Mouse (Mus musculus) liver, embryonic 14.5 days (tissue): Measurements from ENCODE around the gene Olfr888. TPM values are rescaled to one million over a fixed set of nuclear protein-coding genes. Genes with fewer than 3 reads are reported as not detected.

Experiments
- ATAC-seq: fragments of 200-750 bp; cut with Nextera tagmentation; 2 replicates; pipeline ENCODE4 v1.8.0; 2017; ENCODE audit warnings: moderate number of reproducible peaks, mild to moderate bottlenecking, moderate library complexity; ENCODE audit not compliant: insufficient read depth
- DNase-seq, 3 experiments: peaks; one replicate each; pipeline ENCODE4 v3.0.0-alpha.2; 2012 to 2013; ENCODE audit warnings: low read depth in 3 of 3, low spot score in 3 of 3
- H3K27ac ChIP-seq: fragments of 300-500 bp; sonication (generic); 2 replicates; pipeline ENCODE4 v1.5.1; 2014; ENCODE audit warnings: moderate library complexity, mild to moderate bottlenecking, control low read depth, inconsistent platforms
- H3K27me3 ChIP-seq: fragments of 300-500 bp; sonication (generic); 2 replicates; pipeline ENCODE4 v1.6.1; 2014; ENCODE audit warnings: mild to moderate bottlenecking, low read length, moderate library complexity; ENCODE audit not compliant: control insufficient read depth, insufficient read depth
- H3K36me3 ChIP-seq: fragments of 300-500 bp; sonication (generic); replicated peaks from 2 replicates; pipeline ENCODE4 v1.6.1; 2014; ENCODE audit warnings: low read depth; ENCODE audit not compliant: control insufficient read depth, insufficient read depth
- H3K4me1 ChIP-seq, 2 experiments: fragments of 200-500 bp in 1 of 2; fragments of 300-500 bp in 1 of 2; sonication (generic) in 1 of 2; replicated peaks; 2 replicates each; pipeline ENCODE4 v1.6.1; 2012 to 2014; ENCODE audit warnings: antibody characterized with exemption in 1 of 2, inconsistent platforms in 1 of 2, low read length in 1 of 2; ENCODE audit not compliant: control insufficient read depth in 2 of 2, insufficient read depth in 2 of 2
- H3K4me2 ChIP-seq: fragments of 300-500 bp; sonication (generic); 2 replicates; pipeline ENCODE4 v1.6.1; 2014; ENCODE audit warnings: low read depth, mild to moderate bottlenecking, control low read depth, moderate library complexity
- H3K4me3 ChIP-seq, 2 experiments: fragments of 200-500 bp in 1 of 2; fragments of 300-500 bp in 1 of 2; sonication (generic) in 1 of 2; 2 replicates each; pipeline ENCODE4 v1.5.1; 2012 to 2014; ENCODE audit warnings: low read depth in 2 of 2, low read length in 2 of 2, mild to moderate bottlenecking in 2 of 2, control low read depth in 1 of 2, inconsistent platforms in 1 of 2, moderate library complexity in 1 of 2; ENCODE audit not compliant: insufficient read depth in 1 of 2
- H3K9ac ChIP-seq: fragments of 300-500 bp; sonication (generic); replicated peaks from 2 replicates; pipeline ENCODE4 v1.6.1; 2014; ENCODE audit warnings: mild to moderate bottlenecking, control low read depth, moderate library complexity
- H3K9me3 ChIP-seq: fragments of 300-500 bp; sonication (generic); 2 replicates; pipeline ENCODE4 v1.6.1; 2016; ENCODE audit warnings: low read length, mixed read lengths; ENCODE audit not compliant: control insufficient read depth
- CTCF ChIP-seq: IDR thresholded peaks from 2 replicates; pipeline ENCODE4 v1.5.1; 2016; ENCODE audit warnings: antibody characterized with exemption, low read depth, control low read depth
- EP300 ChIP-seq: IDR thresholded peaks from 2 replicates; pipeline ENCODE4 v1.6.1; 2016; ENCODE audit warnings: antibody characterized with exemption, low read depth
- WGBS: fragments of 180-500 bp; shearing (Covaris S2); extraction: QIAGEN DNeasy Blood & Tissue Kit; methylation state at CpG from one replicate; pipeline ENCODE4 v1.1.7; 2014; ENCODE audit not compliant: insufficient replicate concordance; 5-methylcytosine and 5-hydroxymethylcytosine counted together
- polyA plus RNA-seq, 2 experiments: library from polyadenylated mRNA; depleted of rRNA in 1 of 2; stranded (reverse) in 1 of 2; unstranded in 1 of 2; fragments of >200 nt; fragmentation: Nextera tagmentation in 1 of 2; extraction: Ambion mirVana in 1 of 2; gene quantifications; 2 replicates each; pipeline versions ENCODE4 v1.2.1 to v1.2.3; 2012 to 2014

Gene Olfr888
- polyA plus RNA-seq (2012; rRNA removed) (not detected in 2 replicates), polyA plus RNA-seq (2014; fragmentation: Nextera tagmentation; extraction: Ambion mirVana) (not detected in 2 replicates)

GRCm38 (mm10) chr9:38107828-38108227 lies at the start of gene Olfr888:
TSS of gene Olfr888 (plus strand) at chr9:38108128.
- TF ChIP-seq EP300 = no peak
- TF ChIP-seq CTCF = no peak
- DNase-seq (no peak), ATAC-seq (no peak)
- H3K4me1 ChIP-seq = no peaks in the 10 kb centered on the region
- H3K9ac ChIP-seq = no peak within 1 kb of the TSS
- H3K9me3 ChIP-seq = no peaks in the 10 kb centered on the region
- H3K27me3 ChIP-seq = no peaks in the 10 kb centered on the region
- H3K27ac ChIP-seq = no peak within 1 kb of the TSS
- WGBS = 49% methylated on average over 1 of the region's 1 CpGs
- no peak within 1 kb of the TSS for H3K4me2 ChIP-seq
- no peaks in the 10 kb centered on the region for H3K36me3 ChIP-seq
- no peak within 1 kb of the TSS for H3K4me3 ChIP-seq

GRCm38 (mm10) chr9:38061022-38061421 lies 46.9 kb upstream of the Olfr888 start, which contains the start of gene Olfr885:
TSS of gene Olfr885 (plus strand) at chr9:38061322.
- 61% methylated on average over 3 of the region's 3 CpGs for WGBS
- no peak for TF ChIP-seq EP300
- TF ChIP-seq CTCF = no peak
- H3K4me2 ChIP-seq = no peak within 1 kb of the TSS
- no peak within 1 kb of the TSS for H3K4me3 ChIP-seq
- H3K27me3 ChIP-seq = no peaks in the 10 kb centered on the region
- no peaks in the 10 kb centered on the region for H3K4me1 ChIP-seq
- H3K9me3 ChIP-seq = no peaks in the 10 kb centered on the region
- DNase-seq (no peak), ATAC-seq (no peak)
- no peak within 1 kb of the TSS for H3K9ac ChIP-seq
- no peaks in the 10 kb centered on the region for H3K36me3 ChIP-seq
- H3K27ac ChIP-seq = no peak within 1 kb of the TSS

GRCm38 (mm10) chr9:38083772-38084171 lies 24.2 kb upstream of the Olfr888 start, which contains the start of gene Olfr887:
TSS of gene Olfr887 (plus strand) at chr9:38084072.
- H3K4me1 ChIP-seq = no peaks in the 10 kb centered on the region
- no peak within 1 kb of the TSS for H3K27ac ChIP-seq
- no peak within 1 kb of the TSS for H3K9ac ChIP-seq
- no peak within 1 kb of the TSS for H3K4me3 ChIP-seq
- H3K27me3 ChIP-seq = no peaks in the 10 kb centered on the region
- no peak within 1 kb of the TSS for H3K4me2 ChIP-seq
- ATAC-seq (no peak), DNase-seq (no peak)
- no peaks in the 10 kb centered on the region for H3K9me3 ChIP-seq
- WGBS = 43% methylated on average over 1 of the region's 1 CpGs
- no peak for TF ChIP-seq EP300
- TF ChIP-seq CTCF = no peak
- no peaks in the 10 kb centered on the region for H3K36me3 ChIP-seq

GRCm38 (mm10) chr9:38114898-38115297 lies 7.0 kb downstream of the Olfr888 start, which contains the start of gene Olfr889:
TSS of gene Olfr889 (plus strand) at chr9:38115198.
- Histone ChIP-seq H3K27me3 (no peaks in the 10 kb centered on the region), H3K27ac (no peak within 1 kb of the TSS), H3K9me3 (no peaks in the 10 kb centered on the region), H3K36me3 (no peaks in the 10 kb centered on the region), H3K9ac (no peak within 1 kb of the TSS), H3K4me1 (no peaks in the 10 kb centered on the region), H3K4me2 (no peak within 1 kb of the TSS), H3K4me3 (no peak within 1 kb of the TSS)
- TF ChIP-seq EP300 (no peak), CTCF (no peak)
- DNase-seq = no peak
- ATAC-seq = no peak

GRCm38 (mm10) chr9:38142217-38142616 lies 34.3 kb downstream of the Olfr888 start, which contains the start of gene Olfr890:
TSS of gene Olfr890 (plus strand) at chr9:38142517.
- no peaks in the 10 kb centered on the region for H3K36me3 ChIP-seq
- ATAC-seq (no peak), DNase-seq (no peak)
- no peak within 1 kb of the TSS for H3K4me2 ChIP-seq
- no peak within 1 kb of the TSS for H3K9ac ChIP-seq
- no peaks in the 10 kb centered on the region for H3K4me1 ChIP-seq
- TF ChIP-seq CTCF (no peak), EP300 (no peak)
- H3K4me3 ChIP-seq = no peak within 1 kb of the TSS
- no peak within 1 kb of the TSS for H3K27ac ChIP-seq
- no peaks in the 10 kb centered on the region for H3K9me3 ChIP-seq
- no peaks in the 10 kb centered on the region for H3K27me3 ChIP-seq

Other genes with a start within 250 kb of the Olfr888 start
- gene Olfr145, start 211.4 kb upstream of the Olfr888 start, polyA plus RNA-seq (2012; rRNA removed) = not detected in 2 replicates
- gene Olfr145, start 211.4 kb upstream of the Olfr888 start, polyA plus RNA-seq (2014; fragmentation: Nextera tagmentation; extraction: Ambion mirVana) = not detected in 2 replicates
- gene Olfr878, start 190.3 kb upstream of the Olfr888 start, polyA plus RNA-seq (2012; rRNA removed) = not detected in 2 replicates
- gene Olfr878, start 190.3 kb upstream of the Olfr888 start, polyA plus RNA-seq (2014; fragmentation: Nextera tagmentation; extraction: Ambion mirVana) = not detected in 2 replicates
- gene Olfr881, start 116.3 kb upstream of the Olfr888 start, polyA plus RNA-seq (2012; rRNA removed) = not detected in 2 replicates
- not detected in 2 replicates for gene Olfr881, start 116.3 kb upstream of the Olfr888 start, polyA plus RNA-seq (2014; fragmentation: Nextera tagmentation; extraction: Ambion mirVana)
- not detected in 2 replicates for gene Olfr883, start 82.3 kb upstream of the Olfr888 start, polyA plus RNA-seq (2012; rRNA removed)
- not detected in 2 replicates for gene Olfr883, start 82.3 kb upstream of the Olfr888 start, polyA plus RNA-seq (2014; fragmentation: Nextera tagmentation; extraction: Ambion mirVana)
- gene Olfr884, start 61.6 kb upstream of the Olfr888 start, polyA plus RNA-seq (2012; rRNA removed) = not detected in 2 replicates
- not detected in 2 replicates for gene Olfr884, start 61.6 kb upstream of the Olfr888 start, polyA plus RNA-seq (2014; fragmentation: Nextera tagmentation; extraction: Ambion mirVana)
- not detected in 2 replicates for gene Olfr885, start 46.8 kb upstream of the Olfr888 start, polyA plus RNA-seq (2012; rRNA removed)
- gene Olfr885, start 46.8 kb upstream of the Olfr888 start, polyA plus RNA-seq (2014; fragmentation: Nextera tagmentation; extraction: Ambion mirVana) = not detected in 2 replicates
- not detected in 2 replicates for gene Olfr887, start 24.1 kb upstream of the Olfr888 start, polyA plus RNA-seq (2012; rRNA removed)
- gene Olfr887, start 24.1 kb upstream of the Olfr888 start, polyA plus RNA-seq (2014; fragmentation: Nextera tagmentation; extraction: Ambion mirVana) = not detected in 2 replicates
- 0.01 TPM in 2 replicates for gene Olfr889, start 7.1 kb downstream of the Olfr888 start, polyA plus RNA-seq (2012; rRNA removed)
- gene Olfr889, start 7.1 kb downstream of the Olfr888 start, polyA plus RNA-seq (2014; fragmentation: Nextera tagmentation; extraction: Ambion mirVana) = 0.14 and 0.15 TPM in 2 replicates
- not detected in 2 replicates for gene Olfr890, start 34.4 kb downstream of the Olfr888 start, polyA plus RNA-seq (2012; rRNA removed)
- gene Olfr890, start 34.4 kb downstream of the Olfr888 start, polyA plus RNA-seq (2014; fragmentation: Nextera tagmentation; extraction: Ambion mirVana) = not detected in 2 replicates
- not detected in 2 replicates for gene Olfr891, start 72.7 kb downstream of the Olfr888 start, polyA plus RNA-seq (2012; rRNA removed)
- not detected in 2 replicates for gene Olfr891, start 72.7 kb downstream of the Olfr888 start, polyA plus RNA-seq (2014; fragmentation: Nextera tagmentation; extraction: Ambion mirVana)
- gene Olfr893, start 100.2 kb downstream of the Olfr888 start, polyA plus RNA-seq (2012; rRNA removed) = not detected in 2 replicates
- not detected in 2 replicates for gene Olfr893, start 100.2 kb downstream of the Olfr888 start, polyA plus RNA-seq (2014; fragmentation: Nextera tagmentation; extraction: Ambion mirVana)
- not detected in 2 replicates for gene Olfr894, start 109.9 kb downstream of the Olfr888 start, polyA plus RNA-seq (2012; rRNA removed)
- gene Olfr894, start 109.9 kb downstream of the Olfr888 start, polyA plus RNA-seq (2014; fragmentation: Nextera tagmentation; extraction: Ambion mirVana) = not detected in 2 replicates
- gene Olfr143, start 144.6 kb downstream of the Olfr888 start, polyA plus RNA-seq (2012; rRNA removed) = not detected in 2 replicates
- gene Olfr143, start 144.6 kb downstream of the Olfr888 start, polyA plus RNA-seq (2014; fragmentation: Nextera tagmentation; extraction: Ambion mirVana) = not detected in 2 replicates
- not detected in 2 replicates for gene Olfr895, start 159.7 kb downstream of the Olfr888 start, polyA plus RNA-seq (2012; rRNA removed)
- not detected in 2 replicates for gene Olfr895, start 159.7 kb downstream of the Olfr888 start, polyA plus RNA-seq (2014; fragmentation: Nextera tagmentation; extraction: Ambion mirVana)
- not detected in 2 replicates for gene Olfr896-ps1, start 183.0 kb downstream of the Olfr888 start, polyA plus RNA-seq (2012; rRNA removed)
- gene Olfr896-ps1, start 183.0 kb downstream of the Olfr888 start, polyA plus RNA-seq (2014; fragmentation: Nextera tagmentation; extraction: Ambion mirVana) = not detected in 2 replicates
- gene Olfr25, start 220.9 kb downstream of the Olfr888 start, polyA plus RNA-seq (2012; rRNA removed) = not detected in 2 replicates
- not detected in 2 replicates for gene Olfr25, start 220.9 kb downstream of the Olfr888 start, polyA plus RNA-seq (2014; fragmentation: Nextera tagmentation; extraction: Ambion mirVana)
- not detected in 2 replicates for gene Olfr898, start 240.3 kb downstream of the Olfr888 start, polyA plus RNA-seq (2012; rRNA removed)
- not detected in 2 replicates for gene Olfr898, start 240.3 kb downstream of the Olfr888 start, polyA plus RNA-seq (2014; fragmentation: Nextera tagmentation; extraction: Ambion mirVana)